Mouse (Mus musculus): Measurements from ENCODE around the gene Dpy19l3.

Gene Dpy19l3

DNA sequence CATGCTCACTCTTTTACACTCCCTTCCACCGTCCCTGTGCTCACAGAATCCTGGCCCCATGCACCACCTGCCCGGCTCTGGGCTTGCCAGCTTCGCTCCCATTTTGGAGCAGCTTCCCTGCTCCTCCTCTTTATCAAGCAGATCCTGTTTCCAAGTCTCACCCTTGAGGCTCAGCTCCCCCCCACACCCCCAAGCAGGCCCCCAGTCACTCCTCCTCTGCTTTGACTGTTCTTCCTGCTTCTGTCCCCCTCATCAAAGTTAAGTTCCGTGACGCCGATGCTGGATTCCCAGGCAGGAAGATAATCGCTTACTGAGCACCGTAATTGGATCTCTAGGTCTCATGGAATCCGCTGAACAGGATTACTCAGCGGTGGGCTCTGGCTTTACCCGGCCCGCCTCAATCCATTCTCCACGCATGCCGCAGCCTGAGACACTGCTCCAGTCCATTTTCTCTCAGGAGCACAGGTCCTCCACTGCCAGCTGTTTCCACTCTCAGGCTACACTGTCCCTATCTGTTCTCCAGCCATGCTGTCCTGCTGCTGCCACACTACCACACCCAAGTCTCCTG is 6.8 kb downstream of the Dpy19l3 start:
- DNase-seq = no peak

DNA sequence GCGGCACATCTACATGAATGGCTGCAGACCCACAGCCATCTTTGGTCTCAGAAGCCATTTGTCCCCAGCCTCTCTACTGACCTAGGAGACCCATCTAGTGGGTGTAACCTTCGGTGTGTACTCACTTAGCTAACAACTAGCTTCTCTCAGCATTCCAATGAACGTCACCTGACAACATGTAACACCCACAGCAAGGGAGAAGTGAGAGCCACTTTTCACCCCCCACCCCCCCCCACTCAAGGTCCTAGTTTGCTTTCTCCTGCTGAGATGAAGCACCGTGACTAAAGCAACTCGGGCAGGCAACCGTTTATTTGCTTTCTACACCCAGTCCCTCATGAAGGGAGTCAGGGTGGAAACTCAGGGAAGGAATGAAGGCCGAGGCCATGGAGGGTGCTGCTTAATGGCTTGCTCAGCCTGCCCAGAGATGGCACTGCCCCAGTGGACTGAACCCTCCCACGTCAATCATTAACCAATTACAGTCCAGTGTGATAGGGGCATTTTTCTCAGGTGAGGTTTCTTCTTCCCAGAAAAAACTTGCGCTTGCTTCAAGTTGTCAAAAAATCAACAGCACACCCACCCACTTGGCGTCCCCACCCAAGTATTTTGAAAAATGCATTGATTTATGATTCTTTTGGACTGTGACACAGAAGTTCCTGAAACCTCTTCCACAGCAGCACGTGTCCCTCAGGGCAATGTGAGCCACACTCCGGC is 7.4 kb downstream of the Dpy19l3 start:
- no peak for DNase-seq

DNA sequence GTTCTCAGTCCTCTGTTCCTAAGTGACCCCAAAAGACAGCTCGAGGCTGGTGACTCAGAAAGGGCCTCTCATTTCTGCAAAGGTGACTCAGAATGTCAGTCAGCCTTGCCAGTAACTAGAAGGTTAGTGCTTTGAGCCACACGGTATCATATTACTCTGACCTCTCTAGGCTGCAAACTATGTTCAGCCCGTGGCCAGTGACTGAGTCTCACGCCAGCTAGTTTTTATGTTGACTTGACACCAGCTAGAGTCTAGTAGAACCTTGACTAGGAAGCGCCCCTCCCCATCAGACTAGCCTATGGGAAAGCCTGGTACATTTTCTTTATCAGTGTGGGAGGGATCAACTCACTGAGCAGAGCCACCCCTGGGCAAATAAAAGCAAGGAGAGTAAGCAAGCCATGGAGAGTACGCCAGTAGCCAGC is 9.0 kb downstream of the Dpy19l3 start:
- DNase-seq = no peak

DNA sequence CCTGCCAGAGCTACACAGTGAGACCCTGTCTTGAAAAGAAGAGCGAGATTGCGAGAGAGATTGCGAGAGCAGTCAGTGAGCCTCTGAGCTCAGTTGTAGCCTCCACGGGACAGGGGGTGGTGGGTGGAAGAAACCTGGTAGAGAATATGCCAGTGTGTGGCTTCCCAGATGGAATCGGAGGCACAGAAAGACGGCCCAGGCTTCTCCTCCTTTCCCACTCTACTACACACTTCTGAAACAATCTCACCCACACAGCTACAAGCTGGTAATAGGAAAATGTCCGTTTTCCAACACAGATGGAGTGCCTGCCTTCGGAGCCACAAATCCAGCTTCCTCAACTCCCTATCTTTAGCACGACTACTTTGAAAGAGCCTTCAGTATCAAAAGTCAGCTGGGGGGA is 9.5 kb downstream of the Dpy19l3 start:
- no peak for DNase-seq

DNA sequence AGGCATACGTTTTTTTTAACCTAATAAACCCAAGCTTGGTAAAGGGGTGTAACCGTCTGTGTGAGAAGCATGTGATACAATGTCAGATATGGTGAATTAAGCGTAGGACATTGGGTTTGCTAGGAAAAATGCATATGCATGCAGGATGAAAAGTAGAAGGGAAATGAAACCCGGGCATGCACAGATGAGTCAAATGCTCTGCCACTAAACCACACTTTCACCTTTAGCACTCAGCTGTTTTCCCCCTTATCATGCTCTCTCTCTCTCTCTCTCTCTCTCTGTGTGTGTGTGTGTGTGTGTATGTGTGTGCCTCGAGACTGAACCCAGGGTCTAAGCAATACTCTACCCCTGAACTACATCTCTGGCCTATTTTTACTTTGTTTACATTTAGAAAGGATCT is 11.9 kb downstream of the Dpy19l3 start:
- no peak for DNase-seq

DNA sequence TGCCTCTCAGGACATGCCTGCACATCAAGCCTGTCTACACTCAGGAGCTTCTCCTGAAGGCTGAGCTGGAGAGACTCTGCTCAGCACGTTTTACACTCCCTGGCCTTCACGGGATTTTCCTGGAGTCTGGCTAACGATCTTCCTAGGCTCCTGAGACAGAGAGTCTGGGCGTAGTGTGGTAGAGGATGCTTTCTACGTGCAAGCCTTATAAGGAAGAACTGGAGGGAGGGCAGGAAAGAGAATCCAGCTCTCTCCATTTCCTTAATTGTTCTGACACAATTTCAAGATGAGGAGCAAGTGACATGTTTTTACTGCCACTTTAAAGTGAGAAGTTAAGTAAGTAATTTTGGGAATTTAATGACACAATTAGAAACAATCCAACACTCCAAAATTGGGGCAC is 12.4 kb downstream of the Dpy19l3 start:
- DNase-seq = no peak

DNA sequence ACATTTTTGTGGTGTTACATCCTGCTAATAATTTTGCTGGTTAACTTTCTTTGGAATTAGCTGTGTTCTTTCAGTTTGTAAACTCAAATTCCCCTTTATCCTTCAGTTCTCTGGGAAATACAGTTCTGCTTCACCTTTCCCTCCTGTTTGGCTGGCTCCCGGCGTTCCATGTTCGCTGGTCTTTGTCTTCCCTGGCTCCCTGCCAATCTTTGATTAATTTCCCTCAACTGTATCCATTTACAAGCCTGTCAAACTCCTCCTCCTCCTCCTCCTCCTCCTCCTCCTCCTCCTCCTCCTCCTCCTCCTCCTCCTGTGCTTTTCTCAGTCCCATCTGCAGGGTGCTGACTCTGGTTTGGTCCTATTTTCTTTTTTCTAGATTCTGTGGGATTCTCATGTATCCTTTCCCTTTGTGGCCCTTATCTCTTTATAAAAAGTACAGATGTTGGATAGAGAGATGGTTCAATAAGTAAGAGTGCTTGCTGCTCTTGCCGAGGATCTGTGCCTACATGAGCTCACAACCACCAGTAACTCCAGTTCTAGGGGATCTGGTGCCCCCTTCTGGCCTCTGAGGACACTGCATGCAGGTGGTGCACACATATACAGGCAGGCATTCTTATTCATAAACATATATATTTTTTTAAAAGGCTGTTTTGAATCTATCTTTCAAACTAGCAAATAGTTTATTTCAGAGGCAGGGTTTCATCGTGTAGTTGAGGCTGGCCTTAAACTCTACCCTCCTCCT is 13.6 kb downstream of the Dpy19l3 start:
- peak; percentile 70 for DNase-seq

DNA sequence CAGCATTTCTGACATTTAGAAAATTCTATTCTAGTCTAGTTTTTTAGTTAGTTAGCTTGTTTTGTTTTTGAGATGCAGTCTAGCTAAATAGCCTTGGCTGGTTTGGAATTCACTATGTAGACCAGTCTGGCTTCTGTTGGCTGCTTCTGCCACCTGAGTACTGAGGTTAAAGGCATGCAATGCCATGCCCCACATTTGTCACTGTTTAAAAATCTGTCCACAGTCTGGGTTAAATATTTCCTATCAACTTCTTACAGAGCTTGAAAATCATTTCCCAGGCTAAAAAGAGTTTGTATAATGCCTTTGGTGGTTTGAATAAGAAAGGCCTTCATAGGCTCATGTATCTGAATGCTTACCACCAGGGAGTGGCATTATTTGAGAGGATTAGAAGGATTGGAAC is 15.4 kb downstream of the Dpy19l3 start:
- DNase-seq = no peak

DNA sequence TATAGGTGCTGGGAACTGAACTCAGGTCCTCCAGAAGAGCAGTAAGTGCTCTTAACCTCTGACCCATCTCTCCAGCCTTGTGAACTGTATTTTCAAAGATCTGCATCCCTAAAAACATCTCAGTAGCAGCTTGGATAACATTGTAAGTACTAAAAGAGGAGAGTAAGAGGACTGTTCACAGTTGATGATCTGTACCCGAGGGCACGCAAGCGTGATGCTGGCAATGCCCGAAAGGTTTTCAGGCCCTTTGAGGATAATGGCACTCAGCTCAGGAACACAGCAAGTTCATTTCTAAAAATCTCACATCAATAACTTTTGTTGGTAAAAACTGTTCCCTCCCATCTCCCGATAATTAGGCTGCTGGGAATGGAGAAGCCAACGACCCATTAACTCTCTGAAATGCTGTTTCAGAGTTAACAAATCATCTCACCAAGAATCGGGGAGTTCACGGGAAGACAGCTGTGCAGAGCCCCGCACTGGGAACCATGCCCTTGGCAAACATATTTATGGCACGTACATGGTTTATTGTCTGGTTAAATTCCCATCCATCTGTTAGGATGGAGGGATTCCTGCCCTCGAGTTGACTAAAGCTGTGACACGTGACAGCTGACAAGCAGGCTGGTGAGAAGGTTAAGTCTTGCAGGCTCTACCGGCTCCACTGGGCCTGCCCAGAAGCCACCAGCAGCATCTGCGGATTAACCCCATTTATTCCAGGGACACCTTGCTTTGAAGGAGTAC is 20.8 kb downstream of the Dpy19l3 start:
- peak; percentile 27 for DNase-seq

DNA sequence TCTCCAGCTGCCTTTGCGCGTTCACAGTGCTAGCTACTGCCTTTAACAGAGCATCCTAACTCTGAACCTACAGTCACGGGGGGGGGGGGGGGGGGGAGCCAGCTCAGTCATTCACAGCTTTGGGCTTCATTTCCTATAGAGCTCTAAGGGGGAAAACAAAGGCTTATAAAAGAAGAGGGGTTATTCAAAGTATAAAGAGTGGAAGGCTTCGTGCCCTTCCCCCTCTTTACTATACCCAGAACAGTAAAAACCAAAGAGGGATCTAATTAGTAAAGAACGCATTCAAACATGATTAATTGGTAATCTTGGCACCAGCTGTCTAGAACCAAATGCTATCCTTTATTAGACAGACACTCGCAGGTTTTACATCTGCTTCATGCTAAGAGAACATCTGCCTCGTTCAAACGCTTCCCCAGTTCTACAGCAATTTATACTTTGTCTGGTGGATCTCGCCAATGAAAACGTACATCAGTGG is 21.6 kb downstream of the Dpy19l3 start:
- DNase-seq = no peak

DNA sequence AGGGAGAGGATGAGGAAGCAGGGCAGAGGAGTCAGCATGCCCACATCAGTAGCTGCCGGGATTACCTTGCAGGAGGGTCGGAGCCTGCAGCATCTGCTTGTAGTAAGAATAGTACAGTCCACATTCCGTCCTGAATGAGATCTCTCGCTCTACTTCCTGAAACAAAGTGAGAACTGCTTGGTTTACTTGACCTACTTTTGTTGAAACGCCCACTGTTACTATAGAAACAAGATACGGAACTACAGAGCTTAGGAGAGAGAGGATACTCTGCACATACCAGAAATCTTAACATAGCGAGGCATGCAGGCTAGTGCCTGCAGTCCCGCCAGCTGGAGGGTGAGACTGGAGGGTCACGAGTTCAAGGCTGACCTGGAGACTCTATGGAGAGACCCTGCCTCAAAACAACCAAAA is 24.6 kb downstream of the Dpy19l3 start:
- DNase-seq = peak; percentile 48

DNA sequence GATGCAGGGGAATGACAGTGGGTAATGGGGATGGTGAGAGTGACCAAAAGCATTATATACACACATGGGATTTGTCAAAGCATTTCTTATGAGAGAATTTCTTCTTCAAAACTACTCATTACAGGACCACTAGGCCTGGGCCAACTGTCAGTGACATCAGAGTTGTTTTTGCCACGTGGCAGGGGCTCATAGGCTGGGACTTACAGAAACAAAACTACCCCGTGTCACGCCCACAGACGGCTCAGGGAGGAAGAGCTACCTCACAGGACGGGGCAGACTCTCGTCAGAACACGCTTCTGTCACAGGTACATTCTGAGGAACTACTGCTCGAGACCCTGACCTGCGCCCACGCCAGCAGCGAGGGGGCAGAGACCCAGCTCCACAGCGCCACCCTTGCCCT is 25.9 kb downstream of the Dpy19l3 start:
- no peak for DNase-seq

DNA sequence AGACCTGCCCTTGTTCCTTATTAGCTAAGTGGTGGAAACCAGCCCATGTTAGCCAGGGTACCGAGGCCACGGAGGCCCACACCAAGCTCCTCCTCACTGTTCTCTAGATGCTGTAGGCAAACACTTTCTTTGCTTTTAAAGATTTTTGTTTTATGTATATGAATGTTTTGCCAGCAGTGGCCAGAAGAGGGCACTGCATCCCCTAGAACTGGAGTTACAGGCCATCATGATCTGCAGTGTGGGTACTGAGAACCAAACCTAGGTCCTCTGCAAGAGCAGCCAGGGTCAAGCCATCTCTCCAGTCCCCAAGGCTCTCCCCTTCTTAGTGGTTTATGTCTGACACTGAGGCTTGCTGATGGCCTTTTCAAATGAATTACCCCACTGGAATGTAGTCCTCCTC is 31.2 kb downstream of the Dpy19l3 start:
- DNase-seq = no peak

DNA sequence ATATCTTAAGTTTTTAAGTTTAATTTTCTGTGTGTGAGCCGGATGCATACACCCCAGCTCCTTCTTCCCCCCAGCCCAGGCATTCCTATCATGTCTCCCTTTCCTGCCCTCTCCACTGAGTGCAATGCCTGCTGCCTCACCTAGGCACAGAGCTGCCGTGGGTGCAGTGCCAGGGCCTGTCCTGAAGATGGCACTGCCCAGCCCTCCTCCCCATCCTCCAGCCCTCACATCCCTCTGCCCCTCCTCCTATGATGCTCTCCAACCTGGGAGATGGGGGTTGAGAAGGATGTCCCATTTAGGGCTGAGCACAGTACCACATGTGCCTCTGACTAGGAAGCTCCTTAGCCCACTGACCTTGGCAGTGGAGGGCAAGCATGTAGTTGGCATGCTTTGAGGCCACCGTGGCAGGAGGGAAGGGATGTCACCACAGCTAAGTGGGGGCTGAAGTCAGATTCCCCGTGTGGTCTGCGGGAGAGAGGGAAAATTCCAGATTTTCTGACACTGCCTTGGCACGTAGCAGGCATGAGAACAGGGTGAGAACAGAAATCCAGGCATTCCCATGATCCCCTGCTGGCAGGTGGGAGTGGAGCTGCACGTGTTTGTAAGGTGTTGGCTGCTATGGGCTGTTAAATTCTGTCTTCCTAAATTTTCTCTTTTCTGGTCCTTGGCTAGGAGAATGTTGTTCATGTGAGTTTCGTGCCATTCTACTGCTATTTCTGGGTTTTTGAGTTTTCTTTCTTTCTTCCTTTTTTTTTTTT is 35.7 kb downstream of the Dpy19l3 start:
- no peak for DNase-seq

DNA sequence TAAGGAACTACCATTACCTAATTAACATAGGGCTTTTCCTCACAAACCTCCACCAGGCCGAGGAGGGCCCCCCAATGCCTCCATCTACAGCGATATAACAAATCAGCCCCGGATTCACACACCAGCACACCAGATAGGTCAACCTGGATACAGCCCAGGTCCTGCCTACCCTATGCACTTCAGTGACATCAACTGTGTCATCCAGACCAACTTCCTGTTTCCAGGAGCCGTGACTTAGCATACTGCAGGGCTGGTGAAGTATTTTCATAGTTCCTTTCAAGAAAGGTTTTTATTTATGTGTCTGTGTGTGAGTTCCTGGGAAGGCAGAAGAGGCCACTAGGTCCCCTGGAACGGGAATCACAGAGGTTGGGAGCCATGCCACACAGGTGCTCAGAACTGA is 43.9 kb downstream of the Dpy19l3 start:
- no peak for DNase-seq

DNA sequence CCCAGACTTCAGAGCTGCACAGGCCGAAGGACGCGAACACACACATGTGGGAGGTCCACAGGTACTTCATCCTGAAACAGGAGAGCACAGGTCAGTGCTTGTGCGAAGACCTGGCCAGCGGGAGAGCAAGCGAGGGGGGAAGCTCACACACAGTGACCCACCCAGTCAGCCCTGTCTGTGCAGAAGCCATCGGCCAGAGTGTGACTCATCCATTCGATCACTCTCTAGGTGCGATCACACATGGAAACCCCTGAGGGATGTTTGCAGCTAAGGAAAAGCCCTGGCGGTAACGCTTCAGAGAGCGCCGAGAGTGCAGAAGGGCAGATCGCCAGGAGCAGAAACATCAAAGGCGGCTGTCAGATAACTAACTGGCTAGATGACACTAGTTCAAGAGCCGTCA is 46.2 kb downstream of the Dpy19l3 start:
- no peak for DNase-seq

DNA sequence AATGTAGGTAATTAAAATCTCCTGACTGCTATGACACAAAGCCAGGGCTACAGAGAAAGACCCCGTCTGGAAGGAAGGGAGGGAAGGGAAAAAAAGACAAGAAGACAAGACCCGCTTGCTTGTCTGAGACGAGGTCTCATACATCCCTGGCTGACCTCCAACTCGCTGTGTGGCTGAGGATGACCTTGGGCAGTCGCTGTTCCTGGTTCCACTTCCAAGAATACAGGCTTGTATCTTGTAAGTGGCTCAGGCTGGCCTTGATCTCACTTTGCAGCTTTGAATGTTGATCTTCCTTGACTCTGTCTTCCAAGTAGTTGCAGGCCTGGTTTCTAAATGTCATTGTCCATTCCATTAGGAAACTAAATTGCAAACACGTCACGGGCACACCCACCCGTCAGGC is 55.2 kb downstream of the Dpy19l3 start:
- DNase-seq = no peak

DNA sequence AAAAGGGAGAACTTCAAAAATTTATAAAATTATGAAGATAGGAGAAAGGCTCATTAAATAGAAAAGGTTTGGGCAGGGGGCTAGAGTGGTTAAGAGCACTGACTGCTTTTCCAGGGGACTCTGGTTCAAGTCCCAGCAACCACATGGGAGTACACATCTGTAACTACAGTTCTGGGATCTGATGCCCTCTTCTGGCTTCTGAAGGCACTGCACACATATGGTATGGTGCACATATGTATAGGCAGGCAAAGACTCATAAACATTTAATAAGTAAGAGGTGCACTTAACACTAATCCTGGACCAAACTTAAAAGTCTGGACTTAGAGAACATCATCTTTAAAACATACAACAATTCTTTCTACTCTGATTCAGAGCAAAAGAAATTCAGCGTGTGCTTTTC is 56.2 kb downstream of the Dpy19l3 start:
- DNase-seq = no peak

DNA sequence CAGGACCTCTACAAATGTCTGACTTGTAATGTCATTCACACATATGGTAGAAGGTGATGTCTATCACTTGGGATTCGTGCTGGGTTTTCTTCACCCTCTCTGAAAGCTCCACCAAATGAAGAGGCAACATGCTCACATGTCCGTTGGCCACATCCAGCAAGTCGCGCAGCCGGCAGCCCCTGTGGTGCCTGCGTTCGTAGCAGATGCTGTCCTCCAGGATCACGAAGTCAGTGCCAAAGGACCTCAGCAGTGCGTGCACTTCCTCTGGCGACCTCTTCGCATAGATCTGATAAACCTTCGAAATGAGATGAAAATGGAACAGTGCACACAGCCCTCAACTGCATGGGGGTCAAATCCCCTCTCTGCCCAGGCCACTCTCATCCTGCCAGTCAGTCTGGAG is 61.6 kb downstream of the Dpy19l3 start:
- DNase-seq = no peak

DNA sequence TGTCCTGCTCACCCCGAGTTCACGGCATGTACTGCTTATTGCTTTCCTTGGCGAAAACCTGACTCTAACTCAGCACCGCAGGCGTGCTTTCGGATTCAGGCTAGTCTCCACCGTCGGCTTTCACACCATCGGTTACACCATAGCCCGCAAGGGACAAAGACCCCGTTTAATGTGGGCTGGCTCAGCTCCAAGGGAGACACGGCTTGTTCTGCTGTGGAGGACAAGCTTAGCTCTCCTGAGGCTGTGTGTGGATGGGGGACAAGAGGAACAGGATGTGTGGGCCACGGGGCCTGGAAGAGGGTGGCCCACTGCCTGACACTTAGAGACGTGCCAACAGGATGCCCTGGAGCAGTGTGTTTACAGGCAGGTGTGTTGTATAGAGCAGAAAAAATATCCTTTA is 62.1 kb downstream of the Dpy19l3 start:
- DNase-seq = no peak

DNA sequence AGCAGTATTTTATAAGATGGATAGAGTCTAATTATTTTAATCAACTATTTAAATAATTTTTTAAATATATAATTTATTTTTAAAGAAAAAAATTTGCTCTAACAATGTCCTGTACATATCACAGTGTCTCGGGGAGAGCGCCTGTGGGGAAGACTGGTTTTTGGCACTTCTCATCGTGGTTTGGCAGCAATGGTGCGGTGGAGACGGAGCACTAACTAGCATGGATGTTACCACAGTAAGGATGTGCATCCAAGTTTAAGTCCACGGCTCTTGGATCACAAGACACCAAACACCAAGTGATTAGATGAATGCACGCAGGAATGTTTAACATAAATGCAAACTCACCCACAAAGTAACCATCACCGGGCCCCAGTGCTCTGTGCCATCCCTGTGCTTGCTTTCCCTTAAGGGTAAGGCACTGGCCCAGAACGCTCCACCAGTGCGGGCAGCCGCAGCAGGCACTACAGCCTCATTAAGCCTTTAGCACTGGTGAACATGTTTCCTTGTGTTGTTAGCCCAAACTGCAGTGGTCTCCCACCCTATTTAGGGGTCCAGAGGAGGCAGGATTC is 65.4 kb downstream of the Dpy19l3 start:
- DNase-seq = no peak

DNA sequence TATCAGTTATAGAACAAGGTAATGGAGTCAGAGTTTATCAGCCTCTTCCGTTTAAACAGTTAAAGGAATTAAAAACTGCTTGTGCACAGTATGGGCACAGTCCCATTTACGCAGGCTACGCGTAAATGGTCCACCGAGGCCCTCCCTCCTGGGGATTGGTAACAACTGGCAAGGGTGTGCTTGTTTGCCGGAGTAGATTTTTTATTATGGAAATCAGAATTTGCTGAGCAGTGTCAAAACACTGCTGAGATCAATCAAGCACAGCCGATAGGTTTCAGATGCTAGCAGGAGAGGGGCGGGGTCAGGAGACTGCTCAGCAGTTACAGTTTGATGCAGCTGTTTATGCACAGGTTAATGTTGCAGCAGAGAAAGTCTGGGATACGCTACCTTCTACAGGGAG is 66.0 kb downstream of the Dpy19l3 start:
- DNase-seq = peak; percentile 6
